Mouse (Mus musculus) hindbrain, embryonic 16.5 days (tissue): ENCODE measurements at regions not wholly inside any gene's neighbourhood (a gene's known extent, or its start where the extent isn't known, plus 50 kb on each side); places are given as distances from the start of the nearest gene placed in this dataset.
A peak's percentile ranks its signal among the peaks of the same experiment; 100 is the strongest.
"Not testable (repeated sequence)": the region's sequence is repeated elsewhere in the genome, so short reads cannot be mapped to it uniquely, and the experiment has no call there.

Experiments used
- ATAC-seq: fragments of 200-750 bp; cut with Nextera tagmentation; 2 replicates; pipeline ENCODE4 v1.8.0; 2017; ENCODE audit warnings: moderate TSS enrichment, moderate library complexity
- H3K27ac ChIP-seq: fragments of 300-500 bp; sonication (generic); 2 replicates; pipeline ENCODE4 v1.5.1; 2014; ENCODE audit warnings: low read depth, mild to moderate bottlenecking, control low read depth, low read length, moderate library complexity
- H3K27me3 ChIP-seq: fragments of 300-500 bp; sonication (generic); replicated peaks from 2 replicates; pipeline ENCODE4 v1.6.1; 2014; ENCODE audit warnings: low read length; ENCODE audit not compliant: control insufficient read depth, insufficient read depth
- H3K36me3 ChIP-seq: fragments of 300-500 bp; sonication (generic); 2 replicates; pipeline ENCODE4 v1.6.1; 2014; ENCODE audit warnings: mild to moderate bottlenecking, low read length, moderate library complexity, mixed read lengths; ENCODE audit not compliant: control insufficient read depth, insufficient read depth
- H3K4me1 ChIP-seq: fragments of 300-500 bp; sonication (generic); 2 replicates; pipeline ENCODE4 v1.6.1; 2014; ENCODE audit warnings: low read depth, low read length; ENCODE audit not compliant: control insufficient read depth, insufficient read depth
- H3K4me2 ChIP-seq: fragments of 300-500 bp; sonication (generic); 2 replicates; pipeline ENCODE4 v1.6.1; 2014; ENCODE audit warnings: mild to moderate bottlenecking, low read length, control low read depth, moderate library complexity
- H3K4me3 ChIP-seq: fragments of 300-500 bp; sonication (generic); 2 replicates; pipeline ENCODE4 v1.5.1; 2014; ENCODE audit warnings: mild to moderate bottlenecking, low read length, control low read depth, moderate library complexity
- H3K9ac ChIP-seq: fragments of 300-500 bp; sonication (generic); 2 replicates; pipeline ENCODE4 v1.6.1; 2014; ENCODE audit warnings: low read depth, mild to moderate bottlenecking, control low read depth, low read length, moderate library complexity
- H3K9me3 ChIP-seq: fragments of 300-500 bp; sonication (generic); 2 replicates; pipeline ENCODE4 v1.6.1; 2014; ENCODE audit warnings: mild to moderate bottlenecking, low read length, moderate library complexity; ENCODE audit not compliant: control insufficient read depth
- WGBS: fragments of 180-500 bp; shearing (Covaris S2); extraction: QIAGEN DNeasy Blood & Tissue Kit; methylation state at CpG from one replicate; pipeline ENCODE4 v1.1.7; 2014; 5-methylcytosine and 5-hydroxymethylcytosine counted together

- ATAC-seq: peak; percentile 97
- Histone ChIP-seq H3K4me1 (peaks cover 5% of the 10 kb centered on the region), H3K27ac (peak overlapping the region; percentile 69), H3K36me3 (no peaks in the 10 kb centered on the region), H3K4me2 (peak overlapping the region; percentile 51), H3K4me3 (peak overlapping the region; percentile 23), H3K9ac (peak overlapping the region; percentile 44), H3K9me3 (no peaks in the 10 kb centered on the region), H3K27me3 (no peaks in the 10 kb centered on the region)
- 17% methylated on average over 18 of the region's 18 CpGs for WGBS
Measured at GRCm38 (mm10) chr7:92984701-92985682, 94.7 kb upstream of the Fam181b start.

- ATAC-seq: no peak
- 51% methylated on average over 2 of the region's 2 CpGs for WGBS
- Histone ChIP-seq H3K9ac (no peak overlapping the region), H3K4me1 (peaks cover 5% of the 10 kb centered on the region), H3K27ac (no peak overlapping the region), H3K36me3 (no peaks in the 10 kb centered on the region), H3K27me3 (no peaks in the 10 kb centered on the region), H3K4me3 (no peak overlapping the region), H3K9me3 (no peaks in the 10 kb centered on the region), H3K4me2 (no peak overlapping the region)
Measured at GRCm38 (mm10) chr7:92985683-92986070, 94.0 kb upstream of the Fam181b start.

- Histone ChIP-seq H3K9ac (no peak overlapping the region), H3K36me3 (no peaks in the 10 kb centered on the region), H3K4me2 (no peak overlapping the region), H3K27ac (no peak overlapping the region), H3K9me3 (no peaks in the 10 kb centered on the region), H3K4me1 (no peaks in the 10 kb centered on the region; the same call in 1 of the 2 replicates), H3K27me3 (no peaks in the 10 kb centered on the region), H3K4me3 (no peak overlapping the region)
- no peak for ATAC-seq
- WGBS: 65% methylated on average over 3 of the region's 3 CpGs
Measured at GRCm38 (mm10) chr7:92998886-92999285, 80.8 kb upstream of the Fam181b start.

- WGBS: 35% methylated on average over 5 of the region's 5 CpGs
- not testable (repeated sequence) for H3K4me1 ChIP-seq, H3K27me3 ChIP-seq, H3K9me3 ChIP-seq, H3K4me3 ChIP-seq, H3K36me3 ChIP-seq, H3K9ac ChIP-seq, H3K4me2 ChIP-seq
- peak; percentile 85 for ATAC-seq
- H3K27ac ChIP-seq: peak overlapping the region; percentile 64
Measured at GRCm38 (mm10) chr7:93006694-93007231, 72.9 kb upstream of the Fam181b start.

GRCm38 (mm10) chr7:93007721-93008120 lies 71.9 kb upstream of the Fam181b start:
- no peak overlapping the region for H3K27ac ChIP-seq
- 31% methylated on average over 4 of the region's 4 CpGs for WGBS

GRCm38 (mm10) chr7:93019390-93019789 lies 60.3 kb upstream of the Fam181b start:
- no peak overlapping the region for H3K4me3 ChIP-seq
- H3K27me3 ChIP-seq: no peaks in the 10 kb centered on the region
- no peak for ATAC-seq
- WGBS: 82% methylated on average over 1 of the region's 1 CpGs
- H3K9me3 ChIP-seq: no peaks in the 10 kb centered on the region
- no peak overlapping the region for H3K9ac ChIP-seq
- no peak overlapping the region for H3K4me2 ChIP-seq
- H3K27ac ChIP-seq: no peak overlapping the region
- H3K4me1 ChIP-seq: no peaks in the 10 kb centered on the region
- no peaks in the 10 kb centered on the region for H3K36me3 ChIP-seq

More at GRCm38 (mm10) chr7:93007721-93008120, 71.9 kb upstream of the Fam181b start:
- H3K4me1 ChIP-seq: no peaks in the 10 kb centered on the region; the same call in 1 of the 2 replicates
- H3K4me3 ChIP-seq: no peak overlapping the region
- H3K9me3 ChIP-seq: no peaks in the 10 kb centered on the region
- no peaks in the 10 kb centered on the region for H3K36me3 ChIP-seq
- ATAC-seq: no peak; the same call in 1 of the 2 replicates
- H3K4me2 ChIP-seq: no peak overlapping the region
- H3K9ac ChIP-seq: no peak overlapping the region
- H3K27me3 ChIP-seq: no peaks in the 10 kb centered on the region

GRCm38 (mm10) chr7:93023489-93024130 lies 56.1 kb upstream of the Fam181b start:
- Histone ChIP-seq H3K4me3 (no peak overlapping the region), H3K27ac (no peak overlapping the region), H3K27me3 (no peaks in the 10 kb centered on the region), H3K9me3 (no peaks in the 10 kb centered on the region), H3K4me2 (no peak overlapping the region), H3K9ac (no peak overlapping the region), H3K4me1 (no peaks in the 10 kb centered on the region), H3K36me3 (no peaks in the 10 kb centered on the region)
- no peak for ATAC-seq
- WGBS: 58% methylated on average over 5 of the region's 5 CpGs

GRCm38 (mm10) chr7:93026231-93026630 lies 53.4 kb upstream of the Fam181b start:
- Histone ChIP-seq H3K4me3 (no peak overlapping the region), H3K9me3 (no peaks in the 10 kb centered on the region), H3K27me3 (no peaks in the 10 kb centered on the region), H3K27ac (no peak overlapping the region), H3K36me3 (no peaks in the 10 kb centered on the region), H3K4me2 (no peak overlapping the region), H3K9ac (no peak overlapping the region), H3K4me1 (no peaks in the 10 kb centered on the region)
- no peak for ATAC-seq
- 49% methylated on average over 4 of the region's 4 CpGs for WGBS
